Mouse (Mus musculus): Measurements from ENCODE around the gene Ttll2. TPM values are rescaled to one million over a fixed set of nuclear protein-coding genes. Genes with fewer than 3 reads are reported as not detected.
"Not testable (repeated sequence)": the region's sequence is repeated elsewhere in the genome, so short reads cannot be mapped to it uniquely, and the experiment has no call there.

The Ttll2 gene
- polyA plus RNA-seq, 1 experiment, result not detected

DNA sequence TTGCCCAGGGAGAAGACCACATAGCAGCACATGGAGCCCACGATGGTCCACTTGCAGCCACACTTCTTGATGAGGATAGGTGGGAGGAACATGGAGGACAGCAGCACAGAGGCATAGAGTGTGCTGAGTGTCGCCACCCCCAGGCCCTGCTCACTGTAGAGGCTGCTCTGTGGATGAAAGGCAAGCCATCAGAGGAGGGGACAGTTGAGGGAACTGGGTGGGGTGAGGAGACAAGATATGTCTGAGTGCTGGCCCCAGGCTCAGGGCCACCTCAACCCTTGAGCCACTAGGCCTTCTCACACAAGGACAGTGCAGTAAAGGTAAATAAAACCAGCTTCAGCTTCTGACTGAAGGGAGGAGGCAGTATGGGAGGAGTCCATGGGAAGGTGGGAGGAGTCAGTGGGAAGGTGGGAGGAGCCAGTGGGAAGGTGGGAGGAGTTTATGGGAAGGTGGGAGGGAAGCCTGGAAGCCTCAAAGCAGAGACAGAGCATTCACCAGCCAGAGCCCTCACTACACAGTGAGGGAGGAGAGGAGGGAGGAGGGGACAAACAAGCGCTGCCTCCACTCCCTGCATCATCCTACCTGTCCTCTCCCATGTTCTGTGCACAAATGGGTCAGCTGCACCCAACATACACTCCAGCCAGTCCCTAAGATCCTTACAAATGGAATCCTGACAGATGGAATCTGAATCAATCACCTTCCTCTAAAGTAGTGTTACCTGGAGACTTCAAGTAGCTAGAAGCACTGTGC lies 24.6 kb upstream of the Ttll2 start:
- H3K4me1 ChIP-seq (ENCODE audit: control insufficient read depth, insufficient read depth, insufficient read length, low read length), result not testable (repeated sequence)

DNA sequence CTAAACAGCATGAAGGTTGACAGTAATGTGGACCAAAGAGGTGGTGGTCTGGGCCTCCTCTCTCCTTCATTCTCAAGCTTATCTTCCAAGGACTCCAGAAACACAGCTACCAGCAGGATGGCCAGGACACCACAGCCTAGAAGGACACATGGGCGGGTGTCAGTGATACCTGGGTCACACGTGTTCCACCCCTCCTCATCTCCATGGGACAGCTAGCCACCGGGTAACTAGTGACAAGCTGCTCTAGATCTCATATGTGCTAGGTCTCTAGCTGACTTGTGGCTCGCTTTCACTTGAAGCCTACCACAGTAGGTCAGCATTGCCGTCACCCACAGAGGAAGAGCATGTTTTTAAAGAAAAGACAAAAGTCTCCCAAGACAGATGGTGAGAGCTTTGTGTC lies 19.4 kb upstream of the Ttll2 start, which contains the start of gene Gm49630:
Gene Gm49630 (minus strand): TSS at position 101 of the 400 bp plus-strand sequence.
- not testable (repeated sequence) for H3K27ac ChIP-seq (replicated peaks; ENCODE audit: low read depth, low read length); H3K4me3 ChIP-seq (ENCODE audit: insufficient read depth, low read depth, low read length); H3K4me1 ChIP-seq (ENCODE audit: control insufficient read depth, insufficient read depth, insufficient read length, low read length)

More for the DNA sequence above, 24.6 kb upstream of the Ttll2 start:
- not testable (repeated sequence) for H3K27ac ChIP-seq (replicated peaks; ENCODE audit: low read depth, low read length); H3K4me3 ChIP-seq (ENCODE audit: insufficient read depth, low read depth, low read length)

DNA sequence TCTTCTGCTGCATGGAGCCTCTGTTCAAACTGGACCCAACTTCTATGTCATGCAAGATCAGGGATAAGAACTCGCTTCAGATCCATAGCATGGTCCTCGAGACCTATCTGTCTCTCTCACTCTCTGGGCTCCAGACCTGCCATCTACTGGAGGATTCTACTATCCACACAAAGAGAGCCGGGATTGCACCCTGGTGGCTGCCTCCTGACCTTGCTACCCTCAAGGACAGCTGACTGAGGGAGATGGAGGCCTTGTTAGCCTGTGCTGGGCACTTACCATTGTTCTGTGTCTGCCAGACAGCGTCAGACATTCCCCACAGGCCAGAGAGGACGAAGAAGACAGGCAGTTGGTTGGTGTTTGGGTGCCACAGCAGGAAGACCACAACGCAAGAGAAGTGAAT lies 16.9 kb upstream of the Ttll2 start:
- H3K4me3 ChIP-seq (ENCODE audit: insufficient read depth, low read depth, low read length); H3K27ac ChIP-seq (replicated peaks; ENCODE audit: low read depth, low read length); H3K4me1 ChIP-seq (ENCODE audit: control insufficient read depth, insufficient read depth, insufficient read length, low read length): not testable (repeated sequence)

DNA sequence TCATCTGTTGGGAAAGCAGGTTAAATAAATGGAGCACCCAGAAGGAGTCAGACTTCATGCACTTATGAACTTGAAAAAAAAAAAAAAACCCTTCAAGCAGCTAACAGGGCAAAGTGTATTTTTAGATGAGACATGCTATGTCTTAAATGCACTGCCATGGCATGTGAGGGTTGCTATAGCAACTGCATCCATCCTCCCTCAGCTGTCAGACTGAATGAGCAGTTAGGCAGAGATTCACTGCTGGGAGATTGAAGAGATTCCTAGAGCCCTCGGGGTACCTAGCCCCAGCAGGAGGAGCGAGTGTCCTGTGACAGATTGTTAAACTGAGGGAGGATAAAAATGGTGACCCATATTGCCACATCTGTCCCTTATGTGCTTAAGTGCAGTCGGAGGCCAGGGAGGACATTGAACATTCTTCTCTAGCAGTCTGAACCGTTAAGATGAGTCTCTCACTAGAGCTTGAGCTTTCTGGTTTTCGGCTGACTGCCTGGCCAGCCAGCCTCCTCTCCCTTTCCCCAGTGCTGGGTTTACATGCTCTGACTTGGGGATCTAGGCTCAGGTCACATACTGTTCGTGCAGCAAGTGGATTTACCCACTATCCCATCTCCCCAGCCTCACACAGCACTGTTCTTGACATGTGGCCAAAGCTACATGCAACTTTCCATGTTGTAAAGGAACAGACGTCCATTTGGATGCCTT lies 14.3 kb upstream of the Ttll2 start:
- H3K4me3 ChIP-seq (ENCODE audit: insufficient read depth, low read depth, low read length); H3K4me1 ChIP-seq (ENCODE audit: control insufficient read depth, insufficient read depth, insufficient read length, low read length); H3K27ac ChIP-seq (replicated peaks; ENCODE audit: low read depth, low read length): not testable (repeated sequence)

DNA sequence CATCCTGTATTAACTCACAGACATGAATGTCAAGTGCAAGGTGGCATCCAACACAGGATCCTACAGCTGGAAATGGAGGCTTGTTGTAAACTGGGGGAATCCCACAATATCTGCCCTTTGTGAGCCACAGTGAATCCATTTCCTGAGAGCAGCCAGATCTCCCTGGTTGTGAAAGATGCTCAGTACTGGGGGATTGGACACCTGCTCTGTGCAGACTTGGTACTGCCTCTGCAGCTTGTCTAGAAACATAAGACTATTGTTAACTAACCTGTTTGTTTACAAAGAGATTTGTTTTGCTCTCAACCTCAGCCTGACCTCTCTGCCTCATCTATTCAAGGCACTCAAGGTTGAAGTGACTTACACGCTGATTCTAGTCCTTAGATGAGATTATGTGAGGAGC lies 13.8 kb upstream of the Ttll2 start:
- not testable (repeated sequence) for H3K4me1 ChIP-seq (ENCODE audit: control insufficient read depth, insufficient read depth, insufficient read length, low read length); H3K27ac ChIP-seq (replicated peaks; ENCODE audit: low read depth, low read length); H3K4me3 ChIP-seq (ENCODE audit: insufficient read depth, low read depth, low read length)

DNA sequence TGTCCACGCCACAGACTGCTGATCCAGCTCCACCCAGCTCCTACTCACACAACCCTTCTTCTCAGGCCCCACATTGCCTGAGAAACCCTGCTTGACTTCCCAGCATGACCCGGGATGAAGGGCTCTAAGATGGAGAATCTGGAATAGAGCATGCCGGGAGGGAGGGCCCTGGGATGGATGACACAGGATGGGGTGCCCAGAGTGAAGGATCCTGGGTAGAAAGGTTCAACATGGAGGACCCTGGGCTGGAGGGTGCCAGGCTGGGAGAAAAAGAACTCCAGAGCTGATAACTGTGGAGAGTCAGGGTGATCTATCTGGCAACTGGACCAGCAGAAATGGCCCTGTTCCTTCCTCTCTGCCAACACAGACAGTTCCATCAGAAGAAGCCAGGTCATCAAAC lies 13.1 kb upstream of the Ttll2 start:
- not testable (repeated sequence) for H3K27ac ChIP-seq (replicated peaks; ENCODE audit: low read depth, low read length); H3K4me1 ChIP-seq (ENCODE audit: control insufficient read depth, insufficient read depth, insufficient read length, low read length); H3K4me3 ChIP-seq (ENCODE audit: insufficient read depth, low read depth, low read length)

DNA sequence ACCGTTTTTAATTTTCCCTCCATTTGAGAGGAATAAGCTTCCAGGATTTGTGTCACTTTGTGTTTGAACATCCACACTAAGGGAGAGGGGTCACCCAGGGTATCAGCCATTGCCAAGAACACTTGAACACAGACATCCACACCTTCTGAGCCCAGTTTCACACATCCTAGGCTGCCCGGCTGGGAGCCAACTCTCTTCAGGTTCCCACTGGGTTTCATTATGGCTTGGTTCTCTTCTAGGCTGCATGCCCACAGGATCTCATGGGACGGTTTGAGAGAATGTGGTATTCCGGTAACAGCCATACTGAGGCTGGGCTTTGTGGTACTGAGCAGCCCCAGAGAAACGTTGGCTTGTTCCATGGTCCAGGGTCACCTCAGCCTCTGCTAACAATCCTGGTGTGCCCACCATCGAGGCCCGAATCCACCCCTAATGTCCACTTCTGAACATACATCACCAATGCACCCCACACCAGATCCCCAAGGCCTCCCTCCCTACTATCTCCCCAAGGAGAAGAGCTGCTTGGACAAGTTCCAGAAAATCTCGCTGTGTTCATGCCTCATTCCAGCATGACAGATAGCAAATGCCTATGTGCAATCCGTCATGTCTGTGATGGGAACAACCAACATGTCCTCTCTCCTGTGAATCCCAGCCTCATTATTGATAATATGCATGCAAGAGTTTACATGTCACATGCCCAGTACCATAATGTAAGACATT lies 8.4 kb upstream of the Ttll2 start:
- not testable (repeated sequence) for H3K4me3 ChIP-seq (ENCODE audit: insufficient read depth, low read depth, low read length); H3K4me1 ChIP-seq (ENCODE audit: control insufficient read depth, insufficient read depth, insufficient read length, low read length); H3K27ac ChIP-seq (replicated peaks; ENCODE audit: low read depth, low read length)

DNA sequence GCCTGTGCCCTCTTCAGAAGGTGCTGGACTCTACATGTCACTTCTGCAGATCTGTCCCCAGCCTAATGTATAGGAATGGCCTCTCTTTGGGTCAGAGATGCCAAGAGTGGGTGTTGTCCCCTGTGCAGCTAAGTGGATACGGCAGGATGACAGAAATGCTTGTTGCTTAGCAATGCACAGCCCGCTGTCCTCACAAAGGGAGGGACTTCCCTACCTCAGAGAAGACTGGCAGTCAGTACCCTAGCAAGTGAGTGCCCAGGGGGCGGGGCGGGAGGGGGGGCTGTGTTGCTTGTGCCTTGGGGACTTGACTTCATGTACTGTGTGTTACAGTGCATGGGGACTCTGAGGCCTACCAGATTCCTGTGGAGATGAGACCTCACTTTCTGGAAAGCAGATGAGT lies 7.3 kb upstream of the Ttll2 start:
- not testable (repeated sequence) for H3K27ac ChIP-seq (replicated peaks; ENCODE audit: low read depth, low read length); H3K4me3 ChIP-seq (ENCODE audit: insufficient read depth, low read depth, low read length); H3K4me1 ChIP-seq (ENCODE audit: control insufficient read depth, insufficient read depth, insufficient read length, low read length)

DNA sequence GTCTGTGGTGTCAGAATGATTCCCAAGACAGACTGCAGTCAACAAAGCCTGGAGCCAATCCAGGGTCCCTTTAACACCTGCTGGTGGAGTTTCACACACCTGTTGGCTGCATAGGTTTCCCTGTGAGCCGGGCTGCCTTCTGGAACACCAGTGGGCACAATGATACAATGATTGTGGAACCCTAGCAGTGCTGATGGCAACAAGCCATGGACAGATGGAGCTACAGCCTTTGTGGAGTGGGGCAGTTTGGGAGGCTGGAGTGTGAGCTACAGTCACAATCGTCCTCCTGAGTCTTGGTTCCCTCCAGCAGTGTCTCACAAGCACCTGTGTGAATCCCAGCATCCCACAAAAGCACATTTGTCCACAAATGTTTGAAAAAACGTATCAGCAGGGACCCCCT lies 3.7 kb downstream of the Ttll2 start:
- H3K4me3 ChIP-seq (ENCODE audit: insufficient read depth, low read depth, low read length); H3K27ac ChIP-seq (replicated peaks; ENCODE audit: low read depth, low read length); H3K4me1 ChIP-seq (ENCODE audit: control insufficient read depth, insufficient read depth, insufficient read length, low read length): not testable (repeated sequence)

DNA sequence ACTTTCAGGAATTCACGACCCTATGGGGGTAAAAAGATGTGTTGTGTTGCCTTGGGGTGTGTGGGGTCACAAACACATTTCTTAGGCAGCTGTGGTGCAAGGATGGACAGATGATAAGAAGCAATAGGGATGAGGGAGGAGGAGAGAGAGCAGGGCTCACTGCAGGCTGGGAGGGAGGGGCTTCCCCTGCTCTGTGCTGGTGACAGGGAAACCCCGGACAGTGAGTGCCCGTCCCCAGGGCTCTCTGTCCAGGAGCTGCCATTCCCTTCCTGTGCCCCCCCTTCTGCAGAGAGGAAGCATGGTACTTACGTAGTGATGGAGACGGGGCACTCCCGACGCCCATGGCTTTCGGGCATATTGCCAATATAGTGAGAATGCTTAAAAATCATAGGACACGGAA lies 15.1 kb downstream of the Ttll2 start:
- not testable (repeated sequence) for H3K4me1 ChIP-seq (ENCODE audit: control insufficient read depth, insufficient read depth, insufficient read length, low read length); H3K27ac ChIP-seq (replicated peaks; ENCODE audit: low read depth, low read length); H3K4me3 ChIP-seq (ENCODE audit: insufficient read depth, low read depth, low read length)

DNA sequence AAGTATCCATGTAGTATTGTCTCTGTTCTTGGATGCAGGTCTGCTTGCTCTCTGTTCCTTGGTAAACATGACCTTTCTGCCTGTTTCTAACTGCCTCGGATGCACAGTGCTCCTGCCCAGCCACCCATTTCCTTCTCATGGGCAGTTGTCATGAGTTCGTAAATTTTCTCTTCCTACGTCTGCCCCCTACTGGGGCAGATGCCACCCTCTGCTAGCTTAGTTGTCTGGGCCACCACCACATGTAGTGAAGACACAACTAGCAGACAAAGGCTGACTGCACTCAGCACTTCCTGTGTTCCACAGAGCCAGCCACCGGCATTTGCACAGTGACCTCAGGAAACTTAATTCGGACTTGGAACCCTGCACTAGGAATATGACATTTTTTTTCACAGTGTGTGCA lies 19.8 kb downstream of the Ttll2 start:
- H3K4me1 ChIP-seq (ENCODE audit: control insufficient read depth, insufficient read depth, insufficient read length, low read length); H3K27ac ChIP-seq (replicated peaks; ENCODE audit: low read depth, low read length); H3K4me3 ChIP-seq (ENCODE audit: insufficient read depth, low read depth, low read length): not testable (repeated sequence)

DNA sequence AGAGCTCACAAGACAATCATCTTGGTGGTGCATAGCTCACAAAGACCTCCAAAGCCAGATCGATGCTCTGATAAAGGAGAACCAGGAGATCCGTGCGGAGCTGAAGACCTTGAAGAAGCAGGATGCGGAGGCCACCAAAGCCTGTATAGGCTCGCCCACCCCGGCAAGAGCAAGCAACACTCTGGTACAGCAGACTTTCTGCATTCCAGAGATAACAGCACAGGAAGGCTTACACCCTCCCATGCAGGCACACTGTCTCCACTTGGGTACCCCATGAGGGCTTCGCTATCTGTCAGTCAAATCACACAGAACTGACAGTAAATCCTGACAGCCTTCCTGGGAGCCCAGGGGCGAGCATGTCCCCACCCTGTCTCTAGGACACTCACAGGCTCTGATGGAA lies 26.1 kb downstream of the Ttll2 start:
- not testable (repeated sequence) for H3K4me3 ChIP-seq (ENCODE audit: insufficient read depth, low read depth, low read length); H3K27ac ChIP-seq (replicated peaks; ENCODE audit: low read depth, low read length); H3K4me1 ChIP-seq (ENCODE audit: control insufficient read depth, insufficient read depth, insufficient read length, low read length)

DNA sequence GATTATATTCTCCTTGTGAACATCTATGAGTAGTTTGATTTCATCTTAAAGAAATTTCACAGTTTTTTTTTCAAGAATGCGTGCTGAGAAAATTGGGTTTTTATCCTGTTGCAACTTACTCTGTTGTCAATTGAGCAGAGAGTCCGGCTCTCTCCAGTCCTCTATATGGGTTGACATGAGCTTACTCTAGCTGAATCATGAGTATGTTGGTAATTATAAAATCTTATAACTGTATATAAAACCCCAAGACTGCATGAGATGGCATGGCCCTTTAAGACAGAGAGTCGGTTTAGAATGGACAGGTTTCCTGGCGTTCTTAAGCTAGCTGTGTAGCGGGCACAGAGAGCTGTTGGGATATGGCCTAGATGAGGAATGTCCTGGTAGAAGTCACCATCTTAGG lies 28.1 kb downstream of the Ttll2 start, which contains the start of gene Tcp10a:
Gene Tcp10a (plus strand): TSS at position 301 of the 400 bp plus-strand sequence.
- not testable (repeated sequence) for H3K4me3 ChIP-seq (ENCODE audit: insufficient read depth, low read depth, low read length); H3K27ac ChIP-seq (replicated peaks; ENCODE audit: low read depth, low read length); H3K4me1 ChIP-seq (ENCODE audit: control insufficient read depth, insufficient read depth, insufficient read length, low read length)

DNA sequence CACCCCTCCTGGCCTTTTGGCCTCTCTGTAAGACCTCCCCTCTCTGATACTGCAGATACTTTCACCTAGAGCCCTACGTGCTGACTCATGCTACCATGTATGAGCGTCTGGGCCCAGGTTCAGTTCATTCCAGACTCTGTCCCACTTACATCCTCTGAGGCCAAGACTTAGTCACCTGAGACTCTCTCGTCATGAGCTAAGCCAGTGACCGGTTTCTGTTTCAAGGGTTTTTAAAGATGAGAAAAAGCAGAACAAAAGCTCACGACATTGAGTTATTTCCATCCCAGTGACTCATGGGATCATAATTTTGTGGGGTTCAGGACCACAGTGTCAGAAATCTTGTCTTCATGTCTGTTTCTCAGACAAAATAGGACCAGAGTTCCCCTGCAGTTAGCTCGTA lies 32.7 kb downstream of the Ttll2 start:
- not testable (repeated sequence) for H3K4me1 ChIP-seq (ENCODE audit: control insufficient read depth, insufficient read depth, insufficient read length, low read length); H3K4me3 ChIP-seq (ENCODE audit: insufficient read depth, low read depth, low read length); H3K27ac ChIP-seq (replicated peaks; ENCODE audit: low read depth, low read length)

DNA sequence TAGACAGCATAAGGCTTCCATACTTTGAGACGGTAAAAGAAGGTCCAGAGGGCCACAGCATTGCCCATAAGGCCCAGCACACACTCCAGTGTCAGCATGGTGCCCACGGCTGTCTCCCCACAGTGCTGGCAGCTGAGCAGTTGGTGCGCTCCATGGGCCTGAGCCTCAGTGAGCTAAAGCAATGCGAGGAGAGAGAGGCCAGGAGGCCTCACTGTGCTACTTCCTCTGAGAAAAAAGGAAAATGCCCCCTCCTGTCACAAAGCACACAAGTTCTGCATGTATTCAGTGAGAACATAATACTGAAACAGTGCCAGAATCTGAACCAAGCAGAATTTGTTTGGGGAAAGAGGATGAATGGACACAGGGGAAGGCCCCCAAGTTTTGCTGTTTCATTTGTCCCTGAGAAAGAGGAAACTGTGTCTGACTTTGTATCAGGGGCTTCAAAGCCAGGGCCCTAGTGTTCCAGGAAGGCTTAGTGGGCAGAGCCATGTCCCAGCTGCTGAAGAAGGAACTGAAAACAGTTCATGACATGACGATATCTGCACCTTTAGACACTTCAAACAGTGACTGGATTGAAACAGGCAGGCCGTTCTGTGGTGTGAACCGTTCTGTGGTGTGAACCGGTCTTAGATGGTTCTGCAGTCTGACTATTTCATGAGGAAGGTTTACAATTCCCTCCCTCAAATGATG lies 36.7 kb downstream of the Ttll2 start:
- H3K27ac ChIP-seq (replicated peaks; ENCODE audit: low read depth, low read length); H3K4me3 ChIP-seq (ENCODE audit: insufficient read depth, low read depth, low read length); H3K4me1 ChIP-seq (ENCODE audit: control insufficient read depth, insufficient read depth, insufficient read length, low read length): not testable (repeated sequence)

All from brown adipose tissue, adult 24 weeks (tissue).